Mouse (Mus musculus) ES-Bruce4 (cell line): Measurements from ENCODE around the gene Morn5.

Source experiments
- CTCF ChIP-seq: IDR thresholded peaks from one replicate; pipeline ENCODE4 v1.8.1; 2011; ENCODE audit warnings: low read depth, low read length
- EP300 ChIP-seq: IDR thresholded peaks from 2 replicates; pipeline ENCODE4 v1.6.1; 2011; ENCODE audit warnings: low read depth, low read length; ENCODE audit not compliant: insufficient read depth
- POLR2A ChIP-seq: IDR thresholded peaks from one replicate; pipeline ENCODE4 v1.8.1; 2011; ENCODE audit warnings: low read length; ENCODE audit not compliant: insufficient read depth

- TF ChIP-seq CTCF: no peak
- no peak for TF ChIP-seq EP300
- TF ChIP-seq POLR2A: no peak
These were observed 303 bp downstream of the Morn5 start for GRCm38 (mm10) chr2:36049567-36049954.
